Mouse (Mus musculus): ENCODE measurements around the gene Clrn2. TPM values are rescaled to one million over a fixed set of nuclear protein-coding genes. Genes with fewer than 3 reads are reported as not detected.

Gene Clrn2
- total RNA-seq (2014; rRNA removed) = not detected in 2 replicates
- polyA plus RNA-seq (2012; rRNA removed) = not detected in 2 replicates

GRCm38 (mm10) chr5:45453451-45453850, at the start of gene Clrn2:
Clrn2 (plus strand) TSS chr5:45453751.
- peaks cover 4% of the 10 kb centered on the region; the same call in 1 of the 2 replicates for H3K4me1 ChIP-seq (ENCODE audit: control insufficient read depth, insufficient read depth, low read length)
- H3K4me3 ChIP-seq (ENCODE audit: insufficient read depth, low read depth, low read length) = no peak within 1 kb of the TSS
- WGBS = 79% methylated on average over 6 of the region's 6 CpGs
- H3K9ac ChIP-seq (ENCODE audit: low read depth, low read length) = no peak within 1 kb of the TSS
- no peaks in the 10 kb centered on the region for H3K27me3 ChIP-seq (ENCODE audit: control insufficient read depth, insufficient read depth, low read length)
- H3K27ac ChIP-seq (replicated peaks; ENCODE audit: insufficient read depth, low read depth, low read length) = no peak within 1 kb of the TSS
- no peak for TF ChIP-seq CTCF (IDR thresholded peaks at IDR 0.05; ENCODE audit: low read depth, low read length)
- no peak for TF ChIP-seq POLR2A (IDR thresholded peaks at IDR 0.05; ENCODE audit: extremely low read depth, insufficient read depth, low read length)
- DNase-seq (ENCODE audit: extremely low read depth, low read depth, low spot score) = no peak
- H3K79me2 ChIP-seq (ENCODE audit: control insufficient read depth, insufficient read depth, low read length) = peaks cover 5% of the 10 kb centered on the region; the same call in 1 of the 2 replicates
- no peaks in the 10 kb centered on the region for H3K36me3 ChIP-seq (ENCODE audit: control insufficient read depth, insufficient read depth, low read length)

GRCm38 (mm10) chr5:45406129-45406528, 47.4 kb upstream of the Clrn2 start:
- Histone ChIP-seq H3K4me1 (ENCODE audit: control insufficient read depth, insufficient read depth, low read length) (no peaks in the 10 kb centered on the region), H3K27ac (replicated peaks; ENCODE audit: insufficient read depth, low read depth, low read length) (no peak overlapping the region)

GRCm38 (mm10) chr5:45416478-45416877, 37.1 kb upstream of the Clrn2 start:
- Histone ChIP-seq H3K79me2 (ENCODE audit: control insufficient read depth, insufficient read depth, low read length) (no peaks in the 10 kb centered on the region), H3K36me3 (ENCODE audit: control insufficient read depth, insufficient read depth, low read length) (no peaks in the 10 kb centered on the region), H3K27ac (replicated peaks; ENCODE audit: insufficient read depth, low read depth, low read length) (no peak overlapping the region), H3K27me3 (ENCODE audit: control insufficient read depth, insufficient read depth, low read length) (no peaks in the 10 kb centered on the region; the same call in 1 of the 2 replicates), H3K4me3 (ENCODE audit: insufficient read depth, low read depth, low read length) (no peak overlapping the region), H3K9ac (ENCODE audit: low read depth, low read length) (no peak overlapping the region), H3K4me1 (ENCODE audit: control insufficient read depth, insufficient read depth, low read length) (no peaks in the 10 kb centered on the region)
- TF ChIP-seq CTCF (IDR thresholded peaks at IDR 0.05; ENCODE audit: low read depth, low read length) (no peak), POLR2A (IDR thresholded peaks at IDR 0.05; ENCODE audit: extremely low read depth, insufficient read depth, low read length) (no peak)
- 80% methylated on average over 3 of the region's 3 CpGs for WGBS
- DNase-seq (ENCODE audit: extremely low read depth, low read depth, low spot score) = no peak

More at GRCm38 (mm10) chr5:45406129-45406528, 47.4 kb upstream of the Clrn2 start:
- Histone ChIP-seq H3K27me3 (ENCODE audit: control insufficient read depth, insufficient read depth, low read length) (0 out of 2 replicates have a peak, but pooled peaks cover 2% of the 10 kb centered on the region), H3K9ac (ENCODE audit: low read depth, low read length) (no peak overlapping the region), H3K79me2 (ENCODE audit: control insufficient read depth, insufficient read depth, low read length) (no peaks in the 10 kb centered on the region), H3K36me3 (ENCODE audit: control insufficient read depth, insufficient read depth, low read length) (no peaks in the 10 kb centered on the region), H3K4me3 (ENCODE audit: insufficient read depth, low read depth, low read length) (no peak overlapping the region)
- no peak for DNase-seq (ENCODE audit: extremely low read depth, low read depth, low spot score)
- TF ChIP-seq POLR2A (IDR thresholded peaks at IDR 0.05; ENCODE audit: extremely low read depth, insufficient read depth, low read length) (no peak), CTCF (IDR thresholded peaks at IDR 0.05; ENCODE audit: low read depth, low read length) (no peak)
- WGBS = 63% methylated on average over 2 of the region's 2 CpGs

- TF ChIP-seq POLR2A (IDR thresholded peaks at IDR 0.05; ENCODE audit: extremely low read depth, insufficient read depth, low read length) (no peak), CTCF (IDR thresholded peaks at IDR 0.05; ENCODE audit: low read depth, low read length) (no peak)
- Histone ChIP-seq H3K4me1 (ENCODE audit: control insufficient read depth, insufficient read depth, low read length) (no peaks in the 10 kb centered on the region), H3K79me2 (ENCODE audit: control insufficient read depth, insufficient read depth, low read length) (no peaks in the 10 kb centered on the region), H3K4me3 (ENCODE audit: insufficient read depth, low read depth, low read length) (no peak overlapping the region), H3K27ac (replicated peaks; ENCODE audit: insufficient read depth, low read depth, low read length) (no peak overlapping the region), H3K36me3 (ENCODE audit: control insufficient read depth, insufficient read depth, low read length) (no peaks in the 10 kb centered on the region), H3K27me3 (ENCODE audit: control insufficient read depth, insufficient read depth, low read length) (no peaks in the 10 kb centered on the region; the same call in 1 of the 2 replicates), H3K9ac (ENCODE audit: low read depth, low read length) (no peak overlapping the region)
- DNase-seq (ENCODE audit: extremely low read depth, low read depth, low spot score) = no peak
- 56% methylated on average over 3 of the region's 3 CpGs for WGBS
These were observed 35.6 kb upstream of the Clrn2 start for GRCm38 (mm10) chr5:45417859-45418443.

- H3K27ac ChIP-seq (replicated peaks; ENCODE audit: insufficient read depth, low read depth, low read length) = no peak overlapping the region
- H3K79me2 ChIP-seq (ENCODE audit: control insufficient read depth, insufficient read depth, low read length) = no peaks in the 10 kb centered on the region
- no peaks in the 10 kb centered on the region for H3K36me3 ChIP-seq (ENCODE audit: control insufficient read depth, insufficient read depth, low read length)
- H3K27me3 ChIP-seq (ENCODE audit: control insufficient read depth, insufficient read depth, low read length) = no peaks in the 10 kb centered on the region; the same call in 1 of the 2 replicates
- DNase-seq (ENCODE audit: extremely low read depth, low read depth, low spot score) = no peak
- no peak overlapping the region for H3K4me3 ChIP-seq (ENCODE audit: insufficient read depth, low read depth, low read length)
- TF ChIP-seq POLR2A (IDR thresholded peaks at IDR 0.05; ENCODE audit: extremely low read depth, insufficient read depth, low read length) = no peak
- TF ChIP-seq CTCF (IDR thresholded peaks at IDR 0.05; ENCODE audit: low read depth, low read length) = peak; percentile 76
- no peaks in the 10 kb centered on the region for H3K4me1 ChIP-seq (ENCODE audit: control insufficient read depth, insufficient read depth, low read length)
- no peak overlapping the region for H3K9ac ChIP-seq (ENCODE audit: low read depth, low read length)
- 83% methylated on average over 10 of the region's 10 CpGs for WGBS
These were observed 33.5 kb upstream of the Clrn2 start for GRCm38 (mm10) chr5:45419841-45420638.
